Mouse (Mus musculus) olfactory bulb, adult 2 months (tissue): ENCODE results near the gene Rbfox2.

Experiments used
- CTCF ChIP-seq: fragments of 200-500 bp; IDR thresholded peaks from 2 replicates; pipeline ENCODE4 v1.5.1; 2012; ENCODE audit warnings: low read depth, mild to moderate bottlenecking, low read length, moderate library complexity; ENCODE audit not compliant: insufficient read depth
- POLR2A ChIP-seq: fragments of 200-500 bp; IDR thresholded peaks from 2 replicates; pipeline ENCODE4 v1.6.1; 2012; ENCODE audit warnings: mild to moderate bottlenecking, low read depth, low read length, moderate library complexity; ENCODE audit not compliant: insufficient read depth

GRCm38 (mm10) chr15:77348146-77348545 lies 41.3 kb upstream of the Rbfox2 start:
- TF ChIP-seq CTCF: no peak
- TF ChIP-seq POLR2A: no peak
